Mouse (Mus musculus): Measurements from ENCODE around the gene Cnga1. TPM values are rescaled to one million over a fixed set of nuclear protein-coding genes. Genes with fewer than 3 reads are reported as not detected.
"Not testable (repeated sequence)": the region's sequence is repeated elsewhere in the genome, so short reads cannot be mapped to it uniquely, and the experiment has no call there.

Cnga1 gene
- total RNA-seq, 4 experiments from 2014 or later = not detected

DNA sequence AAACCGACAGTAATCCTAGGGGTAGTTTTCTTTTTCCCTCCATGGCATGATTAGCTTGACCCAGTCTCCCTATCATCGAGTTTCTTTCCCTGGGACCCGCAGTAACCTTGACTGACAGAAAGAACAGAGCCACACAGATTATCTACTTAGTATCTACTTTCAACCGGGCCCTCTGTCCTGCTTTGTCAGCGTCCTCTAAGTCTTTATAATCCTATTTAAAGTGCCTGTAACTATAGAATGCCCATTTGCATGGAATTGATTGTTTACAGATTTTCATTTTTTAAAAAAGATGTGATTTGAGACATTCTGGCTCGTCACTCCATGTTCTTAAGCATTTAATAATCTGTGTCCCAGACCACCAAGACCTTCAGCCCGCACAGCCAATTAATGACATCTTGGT is 420 bp downstream of the Cnga1 start:
- DNase-seq (ENCODE audit: low spot score in 2 of 2) = no peak

DNA sequence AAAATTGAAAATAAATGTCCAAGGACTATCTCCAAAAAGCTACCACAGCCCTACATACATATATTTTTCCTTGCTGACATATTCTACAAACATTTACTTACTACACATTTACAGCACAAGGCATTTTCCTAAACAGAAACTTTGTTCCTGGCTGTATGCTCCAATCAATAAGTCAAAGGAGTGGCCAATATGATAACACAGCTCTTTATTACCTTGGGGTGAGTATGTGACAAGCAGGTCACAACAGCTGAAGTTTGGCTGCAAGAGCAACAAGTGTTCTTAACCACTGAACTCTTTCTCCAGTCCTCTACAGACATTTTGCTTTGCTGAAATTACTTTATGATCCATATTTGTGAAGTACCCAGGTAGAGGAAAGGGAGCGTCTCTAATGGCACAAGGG is 4.0 kb downstream of the Cnga1 start:
- no peak for DNase-seq (ENCODE audit: low spot score in 2 of 2)

DNA sequence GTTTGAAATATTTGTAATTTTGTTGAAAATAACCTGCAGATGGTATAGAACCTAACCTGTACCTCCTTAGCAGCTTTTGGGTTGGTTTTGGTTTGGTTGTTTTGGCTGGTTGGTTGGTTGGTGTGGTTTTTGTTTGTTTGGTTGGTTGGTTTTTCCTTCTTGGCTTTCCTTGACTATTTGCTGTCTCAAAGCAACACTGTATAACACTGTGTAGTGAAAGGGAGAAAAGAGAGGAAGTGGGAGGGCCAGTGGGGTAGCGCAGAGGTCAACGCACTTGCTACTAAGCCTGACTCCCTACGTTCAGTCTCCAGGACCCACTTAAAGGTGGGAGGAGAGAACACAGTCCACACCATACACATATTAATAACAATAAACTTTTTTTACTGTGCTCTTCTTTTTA is 7.5 kb downstream of the Cnga1 start:
- no peak for DNase-seq (ENCODE audit: low spot score in 2 of 2)

DNA sequence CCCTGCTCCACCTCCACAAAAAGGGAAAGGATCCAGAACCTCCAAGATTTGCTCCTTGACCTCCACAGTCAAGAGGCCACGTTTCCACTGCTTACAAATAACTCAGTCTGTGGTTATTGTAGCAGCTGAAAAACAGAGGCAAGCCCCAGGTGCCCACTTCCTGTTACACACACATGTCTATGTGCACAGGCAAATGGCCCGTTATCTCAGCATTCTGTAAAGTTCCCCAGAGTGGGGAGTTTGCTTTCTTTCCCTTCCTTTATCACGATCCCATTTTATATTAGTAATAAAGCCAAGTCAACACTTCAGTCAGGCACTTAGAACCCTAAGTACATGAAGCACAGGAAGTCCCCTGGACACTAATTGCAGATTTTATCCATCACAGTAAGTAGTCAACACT is 8.0 kb downstream of the Cnga1 start:
- DNase-seq (ENCODE audit: low spot score in 2 of 2) = no peak

DNA sequence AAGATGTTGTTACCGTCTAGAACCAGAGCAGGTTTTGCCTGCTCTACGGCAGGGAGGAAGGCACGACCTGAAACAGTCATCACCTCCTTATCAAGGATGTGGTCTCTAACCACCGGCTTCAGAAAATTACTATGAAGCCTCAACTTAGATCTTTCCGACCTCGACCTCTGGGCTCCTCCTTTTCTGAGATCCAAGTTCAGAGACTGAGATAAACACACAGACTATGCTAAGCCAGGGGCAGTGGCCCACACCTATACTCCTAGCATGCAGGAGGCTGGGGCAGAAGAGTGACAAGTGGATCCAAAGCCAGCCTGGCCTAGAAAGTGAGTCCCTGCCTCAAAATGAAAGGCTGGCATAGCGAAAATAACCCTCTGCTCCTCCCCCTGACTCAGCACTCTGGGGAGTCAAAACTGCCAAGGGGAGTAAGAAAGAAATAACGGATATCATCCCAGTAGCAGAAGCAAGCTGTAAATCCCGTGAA is 9.2 kb downstream of the Cnga1 start:
- no peak for DNase-seq (ENCODE audit: low spot score in 2 of 2)

DNA sequence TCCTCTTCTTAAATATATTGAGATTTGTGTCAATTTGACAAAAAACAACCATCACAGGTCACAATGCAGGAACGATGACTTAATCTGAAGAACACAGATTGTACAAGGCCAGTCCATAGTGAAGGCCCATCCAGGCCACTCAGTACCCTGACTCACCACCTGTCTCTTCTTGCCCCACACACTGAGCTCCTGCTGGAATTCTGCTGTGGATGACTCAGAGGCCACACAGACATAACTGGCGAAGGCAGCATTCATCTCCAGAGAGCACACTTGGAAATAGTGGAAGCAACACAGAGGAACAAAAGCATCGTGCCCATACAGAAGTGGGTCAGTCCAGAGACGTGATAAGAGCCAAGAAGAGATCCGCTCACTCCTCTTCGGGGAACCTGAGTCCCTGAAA is 14.0 kb downstream of the Cnga1 start:
- no peak for DNase-seq (ENCODE audit: low spot score in 2 of 2)

DNA sequence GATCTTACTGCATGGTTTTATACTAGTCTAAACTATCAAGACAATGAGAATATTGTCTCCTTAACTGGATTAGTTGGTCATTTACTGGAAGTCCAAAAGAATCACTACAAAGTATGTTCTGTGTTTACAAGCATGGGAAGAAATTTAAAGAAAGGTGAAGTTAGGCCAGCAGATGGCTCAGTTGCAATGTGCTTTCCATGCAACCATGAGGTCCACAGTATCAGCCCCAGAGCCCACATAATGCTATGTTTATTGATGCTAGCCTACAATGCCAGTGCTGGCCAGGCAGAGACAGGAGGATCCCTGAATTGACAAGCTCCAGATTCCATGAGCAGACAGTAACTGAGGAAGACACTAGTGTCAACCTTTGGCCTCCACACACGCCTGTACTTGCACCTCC is 23.1 kb downstream of the Cnga1 start:
- no peak for DNase-seq (ENCODE audit: low spot score in 2 of 2)

DNA sequence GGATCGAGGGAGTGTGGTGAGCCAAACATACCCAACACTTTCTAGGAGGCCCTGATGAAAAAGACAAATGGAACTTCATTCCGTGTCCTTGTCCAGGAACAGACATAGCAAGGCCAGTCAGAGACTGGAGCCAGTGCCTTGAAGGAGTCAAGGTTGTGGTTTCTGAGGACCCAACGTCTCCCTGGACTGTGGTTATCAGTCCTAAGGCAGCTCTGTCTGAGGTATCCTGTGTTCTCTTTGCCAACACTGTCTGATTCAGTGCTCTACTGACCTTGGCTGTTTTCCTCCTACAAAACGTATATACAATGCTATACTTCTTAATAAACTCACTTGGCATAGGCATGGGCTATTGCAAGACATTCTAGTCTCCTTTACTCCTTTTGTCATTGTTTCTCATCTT is 26.7 kb downstream of the Cnga1 start:
- DNase-seq (ENCODE audit: low spot score in 2 of 2) = no peak

DNA sequence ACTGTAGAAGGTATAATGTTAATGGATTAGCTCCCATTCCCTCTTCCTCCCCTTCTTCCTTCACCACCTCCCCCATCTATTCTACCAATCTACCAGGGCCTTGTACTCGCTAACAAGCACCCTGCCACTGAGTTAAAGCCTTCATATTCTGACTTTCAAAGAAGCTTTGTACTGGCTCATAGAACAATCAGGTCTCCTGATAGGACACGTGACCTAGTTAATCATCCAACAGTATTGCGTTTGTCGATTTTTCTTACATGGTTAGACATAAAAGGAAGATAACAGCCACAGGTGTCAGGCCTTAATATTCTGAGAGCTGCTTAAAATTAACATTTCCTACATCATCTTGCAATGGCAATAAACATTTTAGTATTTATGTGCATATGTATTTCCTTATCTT is 40.9 kb downstream of the Cnga1 start:
- DNase-seq (ENCODE audit: low spot score in 2 of 2) = no peak

DNA sequence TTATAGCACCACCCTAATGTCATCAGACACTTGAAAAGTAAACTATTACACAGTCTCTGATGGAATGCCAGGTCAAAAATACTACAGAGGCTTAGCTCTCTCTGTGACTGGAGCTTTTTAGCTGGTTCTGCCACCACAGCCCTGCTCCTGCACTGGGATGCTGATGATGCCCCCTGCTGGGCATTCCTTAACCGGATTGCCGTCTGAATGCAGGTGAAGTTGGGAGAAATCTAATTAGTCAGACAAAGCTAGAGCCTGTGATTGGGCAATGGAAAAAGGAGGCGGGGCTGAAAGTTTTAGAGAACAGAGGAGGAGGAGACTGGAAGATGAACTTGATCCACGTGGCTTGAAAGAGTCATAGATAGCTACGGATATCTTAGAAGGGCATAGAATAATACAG is 43.1 kb downstream of the Cnga1 start:
- DNase-seq (ENCODE audit: low spot score in 2 of 2) = no peak

DNA sequence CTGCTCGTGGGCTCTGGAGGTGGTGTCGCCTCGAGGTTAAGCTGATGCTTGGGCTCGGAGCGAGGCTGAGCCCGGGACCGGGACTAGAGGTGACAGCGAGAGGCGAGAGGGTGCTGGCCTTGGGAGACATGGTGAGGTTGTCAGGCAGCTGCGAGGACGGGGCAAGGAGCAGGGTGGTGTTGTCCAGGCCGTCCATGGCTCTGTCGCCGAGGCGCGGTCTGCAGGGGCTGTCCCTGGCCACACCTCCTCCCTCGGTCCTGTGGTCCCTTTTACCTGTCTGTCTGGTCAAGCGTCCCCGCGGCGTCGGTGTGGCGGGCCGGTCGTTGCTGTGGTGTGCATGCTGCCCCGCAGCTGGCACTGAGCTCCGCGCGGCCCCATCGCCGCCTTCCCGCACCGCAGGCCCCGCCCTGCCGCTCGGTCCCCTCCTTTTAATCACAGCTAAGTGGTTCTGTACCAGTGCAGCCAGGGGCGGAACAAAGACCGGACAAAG is 56.8 kb downstream of the Cnga1 start, which contains the start of gene Gm5868:
TSS of gene Gm5868 (minus strand) at position 360 of the 490 bp plus-strand sequence.
- DNase-seq (ENCODE audit: low spot score in 2 of 2) = no peak

DNA sequence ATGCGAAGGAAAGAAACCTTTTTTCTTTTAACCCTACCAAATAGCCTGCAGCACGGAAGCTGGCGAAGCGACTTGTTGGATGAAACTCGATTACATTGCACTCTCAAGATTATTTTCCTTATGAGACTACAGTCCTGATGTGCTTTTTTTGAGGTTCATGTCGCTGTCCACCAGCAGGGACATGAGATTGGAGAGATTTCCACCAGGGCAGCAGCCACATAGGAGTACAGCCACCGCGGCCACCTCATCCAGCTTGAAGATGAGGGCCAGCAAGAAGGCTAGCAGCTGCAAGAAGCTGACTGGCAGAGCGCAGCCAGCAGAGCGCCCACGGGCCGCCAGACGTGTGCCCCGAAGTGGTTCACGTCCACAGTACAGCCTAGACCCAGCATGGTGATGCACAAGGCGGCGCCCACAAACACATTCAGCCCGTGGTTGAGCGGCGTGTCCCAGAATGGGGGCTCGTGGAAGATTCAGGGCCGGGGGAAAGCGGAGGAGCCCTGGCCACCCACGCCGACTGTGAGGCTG is 57.3 kb downstream of the Cnga1 start:
- DNase-seq (ENCODE audit: low spot score in 2 of 2) = not testable (repeated sequence)

DNA sequence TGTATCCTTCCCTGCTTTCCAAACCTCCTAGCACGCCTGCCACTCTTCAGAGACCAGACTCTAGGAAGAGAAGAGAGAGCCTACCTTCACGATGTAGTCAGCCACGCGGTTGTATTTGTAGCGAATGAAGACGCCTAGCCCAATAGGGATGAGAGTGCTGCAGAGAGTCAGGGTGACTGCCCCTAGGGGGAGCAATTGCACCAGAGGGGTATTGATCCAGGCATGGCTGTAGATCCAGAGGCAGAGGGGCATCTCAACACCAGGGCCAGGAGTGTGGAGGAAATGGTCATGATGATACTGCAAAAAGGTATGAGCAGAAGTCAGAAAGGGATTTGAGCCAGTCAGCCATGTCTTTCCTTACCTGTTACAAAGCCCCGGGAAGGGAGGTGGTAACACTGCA is 58.0 kb downstream of the Cnga1 start:
- not testable (repeated sequence) for DNase-seq (ENCODE audit: low spot score in 2 of 2)

DNA sequence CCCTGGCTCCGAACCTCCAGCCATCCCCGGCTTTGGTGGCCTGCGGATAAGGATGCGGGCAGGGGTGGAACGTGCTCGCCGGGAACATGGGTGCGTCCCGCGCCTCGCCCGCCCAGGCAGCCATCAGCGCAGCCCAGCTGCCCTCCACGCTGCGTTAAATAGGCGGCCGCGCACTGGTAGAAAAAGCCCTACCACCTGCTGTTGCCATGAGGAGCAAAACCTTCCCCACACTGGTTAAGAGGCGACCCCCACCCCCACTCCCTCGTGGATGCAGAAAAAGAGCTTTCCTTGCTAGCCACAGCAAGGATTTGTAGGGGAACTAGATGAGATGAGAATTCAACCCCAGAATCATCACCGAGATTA is 63.1 kb downstream of the Cnga1 start, which contains the start of gene Zar1:
TSS of gene Zar1 (minus strand) at position 285 of the 363 bp plus-strand sequence.
- not testable (repeated sequence) for DNase-seq (ENCODE audit: low spot score in 2 of 2)

DNA sequence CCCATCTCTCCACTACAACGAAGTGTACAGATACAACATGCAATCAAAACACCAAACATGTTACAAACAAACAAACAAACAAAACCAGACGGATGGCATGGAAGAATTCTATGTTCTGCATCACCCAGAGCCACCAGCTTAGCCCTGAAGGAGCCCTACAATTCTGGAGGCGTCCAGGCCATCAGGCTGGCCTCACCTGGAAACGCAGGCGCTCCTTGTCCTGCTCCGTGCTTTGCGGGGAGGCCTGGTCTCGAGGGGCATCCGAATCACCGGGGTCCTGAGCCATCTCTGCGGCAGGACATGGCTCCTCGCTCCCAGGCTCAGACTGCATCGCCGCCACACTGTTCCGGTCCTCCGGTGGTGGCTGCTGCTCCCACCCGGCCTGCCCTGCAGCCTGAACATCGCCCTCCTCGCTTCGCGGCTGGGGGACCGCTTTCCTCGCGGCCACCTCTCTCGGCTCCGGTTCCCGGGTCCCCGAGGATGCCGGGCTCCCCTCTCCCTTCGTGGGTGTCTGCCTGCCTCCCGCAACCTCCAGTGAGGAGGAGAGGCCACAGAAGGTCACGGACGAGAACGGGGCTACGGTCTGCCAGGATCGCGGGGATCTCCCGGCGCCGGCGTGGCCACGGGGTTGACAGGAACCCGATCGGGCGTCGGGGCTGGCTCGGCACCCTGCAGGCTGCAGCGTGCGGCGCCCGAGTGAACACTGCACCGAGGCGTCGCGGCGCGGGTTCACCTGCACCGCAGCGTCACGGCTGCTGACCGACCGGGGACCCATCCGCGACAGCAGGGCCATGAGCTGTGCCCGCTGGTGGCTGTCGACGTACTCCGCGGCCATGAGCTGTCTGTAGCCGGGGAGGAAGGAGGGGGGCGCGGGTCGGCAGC is 63.7 kb downstream of the Cnga1 start:
- not testable (repeated sequence) for DNase-seq (ENCODE audit: low spot score in 2 of 2)

DNA sequence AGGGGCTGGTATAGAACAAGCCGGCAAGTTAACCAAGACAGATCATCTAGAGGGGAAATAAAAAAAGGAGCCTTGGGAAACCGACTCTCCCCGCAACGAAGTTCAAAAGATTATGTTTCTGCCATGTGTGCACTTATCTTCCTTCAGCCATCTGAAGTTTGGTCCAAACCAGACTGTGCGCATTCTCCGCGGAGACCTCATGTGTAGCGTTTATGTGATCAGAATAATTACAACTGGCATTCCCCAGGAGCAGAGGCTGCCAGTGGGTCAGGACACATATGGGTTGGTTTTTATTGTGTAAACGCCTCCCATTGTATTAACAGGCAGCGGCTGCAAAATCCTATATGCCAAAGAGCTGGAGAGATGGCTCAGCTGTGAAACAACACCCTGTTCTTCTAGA is 64.5 kb downstream of the Cnga1 start:
- not testable (repeated sequence) for DNase-seq (ENCODE audit: low spot score in 2 of 2)

DNA sequence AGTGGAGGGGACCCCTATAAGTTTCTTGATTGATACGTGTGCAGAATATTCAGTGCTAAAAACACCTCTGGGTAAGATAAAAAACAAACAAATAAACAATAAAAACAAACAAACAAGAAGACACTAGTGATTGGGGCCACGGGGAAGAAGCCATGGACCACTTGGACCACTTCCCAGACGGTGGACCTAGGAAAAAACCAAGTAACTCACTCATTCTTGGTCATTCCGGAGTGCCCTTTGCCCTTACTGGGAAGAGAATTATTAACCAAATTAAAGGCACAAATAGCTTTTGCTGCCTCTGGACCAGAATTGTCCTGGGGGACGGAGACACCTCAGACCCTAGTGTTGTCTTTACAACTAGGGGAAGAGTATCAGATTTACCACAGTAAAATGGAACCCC is 78.5 kb downstream of the Cnga1 start:
- DNase-seq (ENCODE audit: low spot score in 2 of 2) = no peak

DNA sequence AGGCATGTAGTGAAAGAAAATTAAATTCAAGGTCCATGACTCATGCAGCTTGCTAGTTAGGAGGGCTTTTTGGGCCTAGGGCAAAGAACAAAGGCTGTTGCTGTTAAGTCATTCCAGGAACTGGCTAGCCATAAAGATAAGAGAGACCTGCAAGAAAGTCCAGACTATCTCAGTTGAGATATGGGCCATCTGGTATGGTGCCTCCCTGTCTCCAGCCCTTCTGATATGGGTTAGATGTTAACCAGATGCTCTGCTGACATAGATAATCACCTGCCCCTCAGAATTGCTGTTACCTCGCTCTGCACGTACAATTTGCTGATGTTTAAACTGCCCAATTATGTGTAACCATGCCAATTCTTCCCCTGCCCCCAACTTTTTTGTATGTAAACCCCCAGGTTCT is 80.9 kb downstream of the Cnga1 start:
- DNase-seq (ENCODE audit: low spot score in 2 of 2) = not testable (repeated sequence)

DNA sequence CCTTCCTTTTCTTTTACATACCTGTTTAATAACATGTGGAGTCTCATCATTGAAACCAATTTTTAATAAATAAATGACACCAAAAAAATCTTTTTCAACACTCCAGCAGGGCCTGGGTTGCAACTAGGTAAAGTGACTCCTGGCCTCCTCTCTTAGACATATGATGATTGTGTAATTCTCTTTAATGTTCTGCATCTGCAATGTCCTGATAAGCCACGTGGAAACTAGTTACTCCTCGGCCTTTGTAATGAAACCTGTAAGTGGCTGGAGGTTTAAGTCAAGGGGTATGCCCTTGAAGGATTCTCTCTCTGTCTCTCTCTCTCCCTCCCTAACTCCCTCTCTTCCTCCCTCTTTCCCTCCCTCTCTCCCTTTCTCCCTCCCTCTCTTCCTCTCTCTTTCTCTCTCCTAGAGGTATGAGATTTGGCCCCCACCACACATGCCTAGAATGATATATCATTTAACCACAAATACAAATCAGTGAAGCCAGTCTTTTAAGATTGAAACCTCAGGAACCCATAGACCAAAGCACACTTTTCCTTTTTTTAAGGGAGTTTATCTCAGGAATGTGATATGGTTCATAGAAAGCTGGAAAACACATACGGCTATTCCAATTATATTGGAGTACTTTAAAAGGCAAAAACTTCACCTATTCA is 83.0 kb downstream of the Cnga1 start:
- DNase-seq (ENCODE audit: low spot score in 2 of 2) = no peak

DNA sequence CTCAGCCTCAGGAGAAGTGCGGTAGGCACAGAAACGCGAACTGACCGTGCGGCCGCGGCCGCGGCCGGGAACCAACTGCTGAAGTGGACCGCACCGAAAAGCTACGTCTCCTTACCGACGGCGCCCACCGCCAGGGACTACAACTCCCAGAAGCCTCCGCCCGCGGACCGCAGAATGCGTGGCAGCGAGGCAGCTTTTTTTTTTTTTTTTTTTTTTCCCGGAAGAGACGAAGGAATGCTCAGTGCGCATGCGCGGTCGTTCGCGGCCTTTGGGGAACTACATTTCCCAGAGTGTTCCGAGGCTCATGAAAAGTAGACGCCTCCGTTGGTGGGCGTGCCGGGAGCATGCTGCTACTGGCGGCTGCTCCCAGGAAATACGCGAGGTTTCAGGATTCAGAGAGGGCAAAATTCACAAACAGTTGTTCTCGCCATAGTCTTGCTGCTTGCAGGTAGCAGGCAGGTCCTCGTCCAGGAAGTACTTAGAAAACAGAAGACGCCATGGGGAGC is 84.5 kb downstream of the Cnga1 start, which contains the start of gene Nfxl1:
TSS of gene Nfxl1 (minus strand) at position 141 of the 506 bp plus-strand sequence.
- DNase-seq (ENCODE audit: low spot score in 2 of 2) = peak; percentile 91 to 95

DNA sequence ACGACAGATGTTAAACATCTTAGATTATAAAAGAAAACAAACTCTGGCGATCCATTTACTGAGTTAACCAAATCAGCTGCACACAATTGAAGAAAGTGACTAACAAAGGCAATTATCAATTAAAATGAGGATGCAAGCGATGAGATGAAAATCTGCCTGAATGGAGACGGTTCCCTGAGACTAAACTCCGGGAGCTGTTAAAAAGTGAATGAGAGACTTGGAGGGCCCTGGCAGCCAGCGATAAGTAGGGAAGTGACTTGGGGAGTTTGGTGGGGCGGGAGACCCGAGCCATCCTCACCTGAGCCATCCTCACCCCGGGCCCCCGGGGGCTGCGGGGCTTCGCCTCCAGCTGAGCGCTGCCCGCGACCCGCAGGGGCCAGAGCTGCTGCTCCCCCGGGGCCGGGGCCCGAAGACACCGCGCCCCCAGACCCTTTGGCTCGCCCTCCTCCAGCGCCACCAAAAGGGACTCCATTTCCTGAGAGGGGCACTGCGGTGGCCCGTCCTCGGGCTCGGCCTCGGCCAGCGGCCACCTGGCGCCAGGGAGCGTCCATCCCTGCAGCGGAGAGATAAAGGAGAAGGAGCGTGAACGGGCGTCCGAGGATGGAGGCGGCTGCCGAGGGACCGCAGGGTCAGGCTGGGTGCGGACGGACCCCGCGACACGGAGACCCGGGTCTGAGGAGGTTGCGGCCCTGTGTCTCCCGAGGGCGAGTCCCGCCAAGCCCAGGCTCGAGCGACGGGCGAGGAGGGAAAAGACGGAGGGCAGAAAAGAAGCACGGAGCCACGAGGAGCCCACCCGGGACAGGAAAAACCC is 85.2 kb downstream of the Cnga1 start:
- peak in 1 of 2 experiments; percentile 18 for DNase-seq (ENCODE audit: low spot score in 2 of 2)

All from left cerebral cortex, adult 8-10 months (tissue).